Mouse (Mus musculus) monocyte, adult 5-6 weeks (primary cell): ENCODE results near the gene Tenm1. TPM values are rescaled to one million over a fixed set of nuclear protein-coding genes. Genes with fewer than 3 reads are reported as not detected.

ENCODE experiments used
- ATAC-seq: fragments of 153-309, 156-312 bp; replicated peaks from 2 replicates; pipeline ENCODE4 v1.8.0; 2017; ENCODE audit warnings: mild to moderate bottlenecking; ENCODE audit not compliant: low TSS enrichment, insufficient number of reproducible peaks, severe bottlenecking, poor library complexity, low FRiP score
- total RNA-seq: library from RNA; stranded (forward); fragments of 200-1000, 200-491, 200-594 nt; gene quantifications from 3 replicates; pipeline ENCODE4 v1.2.3, GENCODE M21; 2017

Gene Tenm1
- total RNA-seq, 1 experiment from 2014 or later: not detected

DNA sequence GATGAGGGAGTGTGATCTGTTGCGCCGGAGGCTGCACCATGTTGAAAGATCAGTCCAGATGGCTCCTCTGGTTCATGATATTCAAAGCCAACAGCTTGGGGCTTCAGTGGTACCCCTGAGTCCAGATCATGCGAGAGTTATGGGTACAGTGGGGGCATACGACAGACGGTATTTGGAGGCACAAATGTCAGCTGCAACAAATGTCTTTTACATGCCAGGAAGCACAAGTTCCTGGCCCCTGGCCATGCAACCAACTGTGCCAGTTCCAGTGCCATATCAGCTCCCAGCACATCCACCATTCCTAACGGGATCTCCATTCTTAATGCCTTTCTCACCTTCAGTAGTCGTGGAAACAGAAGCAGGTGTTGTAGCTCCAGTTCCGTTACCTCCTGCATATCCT lies 938.6 kb downstream of the Tenm1 start:
- ATAC-seq: no peak

DNA sequence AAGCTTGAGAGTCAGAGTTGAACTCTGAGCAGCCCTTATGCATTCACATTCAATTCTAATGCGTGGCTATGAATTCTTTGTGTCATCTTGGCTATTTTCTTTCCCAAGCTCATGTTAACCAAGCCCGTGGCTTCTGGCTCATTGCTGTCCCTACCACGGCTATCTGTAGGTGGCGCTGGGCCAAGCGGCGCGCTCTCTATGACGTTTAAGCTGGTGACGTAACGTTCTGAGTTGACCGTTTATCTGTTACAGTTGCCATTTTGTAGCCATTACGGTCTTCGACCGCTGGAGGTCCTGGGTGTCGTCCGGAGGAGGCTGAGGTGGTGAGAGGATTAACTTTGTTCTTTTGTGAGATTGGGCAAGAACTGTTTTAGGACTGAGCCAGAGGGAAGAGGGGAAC lies 939.5 kb downstream of the Tenm1 start, which contains the start of gene Tex13c2:
Tex13c2 (plus strand) TSS at position 246 of the 400 bp plus-strand sequence.
- no peak for ATAC-seq

Other genes with a start within 250 kb of the Tenm1 start
- not detected in 3 replicates for gene Tex13c1, start 162.0 kb upstream of the Tenm1 start, total RNA-seq